Comparison of ENCODE assay signal across 25 mouse cellular contexts in the genomic region with DNA sequence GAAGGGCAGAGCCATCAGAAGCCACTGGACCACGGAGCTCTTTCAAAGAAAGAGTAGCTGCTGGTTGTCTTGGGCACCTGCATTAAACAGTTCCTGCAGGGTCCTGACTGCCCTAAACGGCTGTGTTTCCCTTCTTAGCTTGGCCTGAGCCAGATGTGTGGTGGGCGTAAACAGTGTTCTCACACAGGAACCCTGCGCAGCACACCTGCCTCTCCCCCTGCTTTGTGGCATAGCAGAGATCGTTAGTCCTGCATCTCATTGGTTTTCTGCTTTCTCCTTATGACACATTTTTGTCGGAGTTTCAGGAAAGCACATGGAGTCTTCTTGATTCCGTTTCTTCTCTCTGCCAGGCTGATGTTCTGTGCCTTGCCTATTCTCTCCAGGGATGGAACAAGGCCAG. TPM values are rescaled to one million over a fixed set of nuclear protein-coding genes. Genes with fewer than 3 reads are reported as not detected.
A peak's percentile ranks its signal among the peaks of the same experiment; 100 is the strongest.
DNase-seq lines count a peak whose midpoint lies in the region; ATAC-seq and TF ChIP-seq lines count a peak whose summit lies in the region.
"Had no signal": no experiment of that assay in that cellular context is flagged by ENCODE, and none has a peak within 500 bp of the region (broad histone marks: within the 10 kb centered on the region; RNA-seq: fewer than 3 reads in every experiment).

No protein-coding gene starts in this region.

- H3K4me3 ChIP-seq in gastrocnemius, adult 2 months: no peak overlapping the region
- H3K4me3 ChIP-seq: embryonic facial prominence, embryonic 10.5 days; forebrain, embryonic 15.5 days; heart, adult 2 months; heart, embryonic 13.5 days; hindbrain, embryonic 15.5 days; layer of hippocampus, adult 2 months; lung, embryonic 15.5 days; myocyte had no signal

- no peak for ATAC-seq in CD4-positive, CD25-positive, alpha-beta regulatory T cell, adult 4 months
- ATAC-seq: forebrain, embryonic 15.5 days; intestine, embryonic 16.5 days; midbrain, embryonic 16.5 days had no signal

- TF ChIP-seq CTCF in gastrocnemius, adult 2 months (IDR thresholded peaks at IDR 0.05): no peak

- peak; percentile 50 for DNase-seq in CD4-positive, CD25-positive, alpha-beta regulatory T cell, adult 2 months (ENCODE audit: low read depth, low spot score)
- peak; percentile 49 to 50 for DNase-seq in spleen, postnatal 36 days (ENCODE audit: low spot score in 2 of 2)
- no peak for DNase-seq in spleen, postnatal 4 days (ENCODE audit: low spot score in 2 of 2)
- peak; percentile 84 for DNase-seq in thymus, postnatal 0 days (ENCODE audit: low spot score)
- DNase-seq in gastrocnemius, adult 2 months: no peak
- no peak for DNase-seq in MN1 (ENCODE audit: low spot score)
- no peak for DNase-seq in layer of hippocampus, adult 8-10 months (ENCODE audit: low spot score in 2 of 2)
- DNase-seq: adrenal gland, postnatal 10 days; cerebellum, adult 9-11 months; gastrocnemius, postnatal 25 days; heart, adult 2 months; kidney, adult 9 months; kidney, postnatal 25 days; lung, postnatal 36 days had no signal

- H3K27ac ChIP-seq in gastrocnemius, adult 2 months: no peak overlapping the region
- H3K27ac ChIP-seq: embryonic facial prominence, embryonic 10.5 days; forebrain, embryonic 15.5 days; heart, adult 2 months; heart, embryonic 13.5 days; hindbrain, embryonic 15.5 days; layer of hippocampus, adult 2 months; liver, embryonic 14.5 days; lung, embryonic 15.5 days had no signal

- intact Hi-C loops in gastrocnemius, adult 2 months (cut with DNase I): no loop called here

RNA-seq across cellular contexts. Expression of gene B3gnt2, which starts 44.9 kb away (rescaled TPM):
- polyA plus RNA-seq in CD4-positive, CD25-positive, alpha-beta regulatory T cell, adult 4 months (2017; shearing (Covaris generic)): 10 to 100 TPM in 1 of 2 experiments, 1 to 10 TPM in 1; 7.0 to 16.4 TPM
- 25.5 and 26.1 TPM in 2 replicates for polyA plus RNA-seq in thymus, postnatal 0 days (2015; fragmentation: Nextera tagmentation; extraction: Ambion mirVana)
- 1 to 10 TPM; 1.6 to 2.1 TPM for total RNA-seq in gastrocnemius, adult 2 months (2021)
- total RNA-seq in layer of hippocampus, adult 8-10 months (2022): 10 to 100 TPM; 11.8 to 14.8 (median 14.0) TPM

Comparison
In these comparisons a context has a peak if more than half of its experiments do, and no peak if none do; other contexts are left out.
1. DNase-seq: peak in CD4-positive, CD25-positive, alpha-beta regulatory T cell, adult 2 months (single experiment), spleen, postnatal 36 days (2 of 2) and thymus, postnatal 0 days (single experiment); none in spleen, postnatal 4 days (0 of 2), gastrocnemius, adult 2 months (single experiment), MN1 (single experiment) and layer of hippocampus, adult 8-10 months (0 of 2).
2. RNA of gene B3gnt2, which starts 44.9 kb away (total RNA-seq): 11.8 to 14.8 TPM in layer of hippocampus, adult 8-10 months; 1.6 to 2.1 TPM in gastrocnemius, adult 2 months; every median in the first group is over 4 times any median in the second.